Comparison of ENCODE assay signal across 9 mouse cellular contexts in genomic region chr4:140581730-140582389, GRCm38 (mm10).
A peak's percentile ranks its signal among the peaks of the same experiment; 100 is the strongest.
DNase-seq lines count a peak whose midpoint lies in the region; ATAC-seq and TF ChIP-seq lines count a peak whose summit lies in the region.
"Had no signal": no experiment of that assay in that cellular context is flagged by ENCODE, and none has a peak within 500 bp of the region (broad histone marks: within the 10 kb centered on the region; RNA-seq: fewer than 3 reads in every experiment).

No protein-coding gene starts in this region.

- TF ChIP-seq POLR2A in ES-Bruce4 (IDR thresholded peaks at IDR 0.05; ENCODE audit: insufficient read depth, low read length) = no peak

- 53% methylated on average over 23 of the region's 23 CpGs for WGBS in hindbrain, embryonic 16.5 days

- H3K27me3 ChIP-seq in ES-Bruce4 (ENCODE audit: control insufficient read depth, insufficient read depth, low read length, poor library complexity, severe bottlenecking) = no peaks in the 10 kb centered on the region
- H3K27me3 ChIP-seq in hindbrain, embryonic 16.5 days (replicated peaks; ENCODE audit: control insufficient read depth, insufficient read depth, low read length) = no peaks in the 10 kb centered on the region

- H3K4me1 ChIP-seq in ES-Bruce4 (ENCODE audit: control insufficient read depth, insufficient read depth, low read length) = no peaks in the 10 kb centered on the region
- peaks cover 9% of the 10 kb centered on the region; the same call in 1 of the 2 replicates for H3K4me1 ChIP-seq in hindbrain, embryonic 16.5 days (ENCODE audit: control insufficient read depth, insufficient read depth, low read depth, low read length)

- no peak overlapping the region for H3K9ac ChIP-seq in ES-Bruce4 (ENCODE audit: low read depth, poor library complexity, severe bottlenecking)
- no peak overlapping the region for H3K9ac ChIP-seq in hindbrain, embryonic 16.5 days (ENCODE audit: low read depth, low read length)

- ATAC-seq in hindbrain, embryonic 16.5 days = peak; percentile 73

- no peaks in the 10 kb centered on the region for H3K9me3 ChIP-seq in ES-Bruce4 (replicated peaks; ENCODE audit: control insufficient read depth, insufficient read depth, low read length, poor library complexity, severe bottlenecking)
- H3K9me3 ChIP-seq in hindbrain, embryonic 16.5 days (ENCODE audit: control insufficient read depth, low read length) = no peaks in the 10 kb centered on the region

- DNase-seq in adrenal gland, postnatal 14 days = peak; percentile 28
- no peak for DNase-seq in adrenal gland, adult 18-20 months (ENCODE audit: low spot score in 2 of 2)
- peak; percentile 44 for DNase-seq in fibroblast of lung, adult 2 months (ENCODE audit: low read depth)
- DNase-seq in lung, postnatal 25 days (ENCODE audit: low spot score) = peak; percentile 21
- no peak for DNase-seq in embryo, embryonic 9.5 days (ENCODE audit: extremely low spot score)
- DNase-seq in B cell, adult 2 months = no peak

- TF ChIP-seq CTCF in ES-Bruce4 (IDR thresholded peaks at IDR 0.05; ENCODE audit: low read depth, low read length) = no peak

- H3K27ac ChIP-seq in ES-Bruce4 (ENCODE audit: insufficient read depth, low read length) = no peak overlapping the region
- H3K27ac ChIP-seq in hindbrain, embryonic 16.5 days (ENCODE audit: low read depth, low read length) = peak overlapping the region; percentile 32; the same call in 1 of the 2 replicates

- no peak overlapping the region for H3K4me2 ChIP-seq in hindbrain, embryonic 16.5 days (ENCODE audit: low read length)

- H3K36me3 ChIP-seq in ES-Bruce4 (ENCODE audit: control insufficient read depth, insufficient read depth, low read length, poor library complexity, severe bottlenecking) = no peaks in the 10 kb centered on the region
- peaks cover 25% of the 10 kb centered on the region for H3K36me3 ChIP-seq in hindbrain, embryonic 16.5 days (ENCODE audit: control insufficient read depth, insufficient read depth, low read length)

- TF ChIP-seq EP300 in ES-Bruce4 (IDR thresholded peaks at IDR 0.05; ENCODE audit: insufficient read depth, low read depth, low read length) = no peak

- 0 out of 2 replicates have a peak overlapping the region, but pooled peaks have one; percentile 5 for H3K4me3 ChIP-seq in ES-Bruce4 (ENCODE audit: low read depth, low read length)
- no peak overlapping the region for H3K4me3 ChIP-seq in hindbrain, embryonic 16.5 days (ENCODE audit: low read length)
- H3K4me3 ChIP-seq: erythroblast, embryonic 14.5 days had no signal

Comparison
In these comparisons a context has a peak if more than half of its experiments do, and no peak if none do; other contexts are left out.
1. DNase-seq: peak in adrenal gland, postnatal 14 days (single experiment), fibroblast of lung, adult 2 months (single experiment) and lung, postnatal 25 days (single experiment); none in adrenal gland, adult 18-20 months (0 of 2), embryo, embryonic 9.5 days (single experiment) and B cell, adult 2 months (0 of 2).